Mouse (Mus musculus): Measurements from ENCODE around the gene Sf3b1. TPM values are rescaled to one million over a fixed set of nuclear protein-coding genes. Genes with fewer than 3 reads are reported as not detected.
"Not testable (repeated sequence)": the region's sequence is repeated elsewhere in the genome, so short reads cannot be mapped to it uniquely, and the experiment has no call there.

Gene Sf3b1
- total RNA-seq, 2 experiments from 2014 or later: 190 to 193 TPM

- intact Hi-C loops (cut with DNase I): no loop called here
- DNase-seq: no peak
Observed at GRCm38 (mm10) chr1:54960613-54961165, 66.6 kb downstream of the Sf3b1 start.

GRCm38 (mm10) chr1:54958525-54958924, 68.8 kb downstream of the Sf3b1 start:
- intact Hi-C loops (cut with DNase I): no loop called here
- no peak for DNase-seq

- intact Hi-C loops (cut with DNase I); DNase-seq: not testable (repeated sequence)
Observed at GRCm38 (mm10) chr1:54956995-54957394, 70.3 kb downstream of the Sf3b1 start.

GRCm38 (mm10) chr1:54954856-54955255, 72.4 kb downstream of the Sf3b1 start:
- DNase-seq: no peak
- intact Hi-C loops (cut with DNase I): no loop called here

DNA sequence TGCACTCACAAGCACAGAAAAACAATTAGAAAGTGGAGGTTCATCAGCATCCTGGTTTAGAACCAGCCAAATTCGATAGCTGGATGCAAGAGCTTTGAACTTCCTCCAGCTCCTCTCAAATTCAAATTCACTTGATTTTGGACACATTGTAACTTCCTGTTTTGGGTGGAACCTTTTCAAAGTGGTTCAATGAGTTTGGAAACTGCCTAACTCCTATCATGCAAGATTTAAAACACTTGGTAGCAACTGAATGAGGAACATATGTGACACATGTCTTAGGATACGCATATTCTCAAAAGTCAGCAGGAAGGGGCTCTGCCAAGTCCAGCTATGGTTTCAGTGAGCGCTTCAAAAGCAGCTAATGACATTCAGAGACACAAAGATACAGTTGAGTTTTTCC, 82.6 kb downstream of the Sf3b1 start:
- no peak for DNase-seq
- intact Hi-C loops (cut with DNase I): no loop called here

DNA sequence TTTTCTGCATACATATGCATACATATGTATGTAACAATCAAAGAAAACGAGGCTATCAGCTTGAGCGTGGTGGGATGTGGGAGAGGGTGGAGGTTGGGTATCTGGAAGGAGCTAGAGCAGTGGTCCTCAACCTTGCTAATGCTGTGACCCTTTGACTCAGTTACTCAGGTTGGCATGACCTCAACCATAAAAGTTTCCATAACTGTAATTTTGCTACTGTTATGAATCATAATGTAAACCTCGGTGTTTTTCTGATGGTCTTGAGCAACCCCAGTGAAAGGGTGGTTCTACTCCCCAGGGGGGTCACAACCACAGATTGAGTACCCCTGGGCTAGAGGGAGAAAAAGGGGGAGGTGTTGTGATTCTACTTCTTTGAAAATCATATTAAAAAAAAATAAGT, 91.8 kb downstream of the Sf3b1 start:
- intact Hi-C loops (cut with DNase I): no loop called here

More for the DNA sequence above, 91.8 kb downstream of the Sf3b1 start:
- no peak for DNase-seq

Other genes with a start within 250 kb of the Sf3b1 start
- 10 to 100 TPM; 88.1 to 88.4 TPM for gene Ankrd44, start 101.1 kb downstream of the Sf3b1 start, total RNA-seq (2021)
- gene Coq10b, start 25.3 kb upstream of the Sf3b1 start, total RNA-seq (2021): 10 to 100 TPM; 18.9 to 20.0 TPM
- 100 to 1,000 TPM; 109 to 118 TPM for gene Hspe1, start 60.7 kb upstream of the Sf3b1 start, total RNA-seq (2021)
- 100 to 1,000 TPM; 187 to 191 TPM for gene Hspd1, start 60.8 kb upstream of the Sf3b1 start, total RNA-seq (2021)
- 10 to 100 TPM; 77.6 to 79.9 TPM for gene Mob4, start 103.8 kb upstream of the Sf3b1 start, total RNA-seq (2021)
- 10 to 100 TPM; 13.0 to 13.6 TPM for gene Rftn2, start 199.3 kb upstream of the Sf3b1 start, total RNA-seq (2021)
- gene Mars2, start 209.7 kb upstream of the Sf3b1 start, total RNA-seq (2021): 10 to 100 TPM; 16.8 to 20.0 TPM